17 mouse cellular contexts compared by ENCODE assay signal in the genomic region with DNA sequence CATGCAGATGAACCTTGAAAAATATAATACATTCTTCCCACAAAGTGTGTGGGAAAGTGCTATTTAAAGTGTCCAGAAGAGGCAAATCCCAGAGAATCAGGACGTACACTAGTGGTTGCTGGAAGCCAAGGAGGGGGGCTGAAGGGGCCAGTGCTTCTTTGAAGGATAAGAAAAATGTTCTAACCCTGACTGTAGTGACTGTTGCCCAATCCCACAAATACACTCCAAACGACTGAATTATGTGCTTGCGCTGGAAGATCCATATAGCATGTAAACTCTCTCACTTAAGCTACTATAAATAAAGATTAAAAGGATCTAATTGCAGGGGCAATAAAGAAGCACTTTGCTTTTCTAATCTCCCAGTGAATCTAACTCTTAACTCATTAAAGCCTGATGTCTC.
"Had no signal": no experiment of that assay in that cellular context is flagged by ENCODE, and none has a peak within 500 bp of the region (broad histone marks: within the 10 kb centered on the region; RNA-seq: fewer than 3 reads in every experiment).

No protein-coding gene starts in this region.

- H3K9me3 ChIP-seq: liver, embryonic 13.5 days; midbrain, embryonic 13.5 days; neural tube, embryonic 12.5 days had no signal

- H3K4me3 ChIP-seq: limb, embryonic 13.5 days; liver, embryonic 13.5 days; midbrain, embryonic 13.5 days; neural tube, embryonic 12.5 days had no signal

- ATAC-seq: hindbrain, embryonic 16.5 days; midbrain, embryonic 13.5 days; midbrain, embryonic 16.5 days had no signal

- H3K36me3 ChIP-seq: liver, embryonic 13.5 days; neural tube, embryonic 12.5 days had no signal

- H3K4me2 ChIP-seq: limb, embryonic 13.5 days; liver, embryonic 13.5 days; midbrain, embryonic 13.5 days; neural tube, embryonic 12.5 days had no signal

- H3K27ac ChIP-seq: limb, embryonic 13.5 days; liver, embryonic 13.5 days; macrophage; midbrain, embryonic 13.5 days; neural tube, embryonic 12.5 days had no signal

- H3K27me3 ChIP-seq: limb, embryonic 13.5 days; liver, embryonic 13.5 days; midbrain, embryonic 13.5 days; neural tube, embryonic 12.5 days had no signal

- H3K9ac ChIP-seq: limb, embryonic 13.5 days; liver, embryonic 13.5 days; midbrain, embryonic 13.5 days; neural tube, embryonic 12.5 days had no signal

- H3K4me1 ChIP-seq: neural tube, embryonic 12.5 days had no signal

- DNase-seq: kidney, adult 11 months; kidney, adult 8-10 months; kidney, postnatal 10 days; left cerebral cortex, postnatal 4 days; liver; liver, embryonic 13.5 days; lung, adult 2 months; lung, postnatal 10 days; right cerebral cortex, postnatal 25 days; thymus, adult 18-20 months; thymus, postnatal 4 days had no signal
